Mouse (Mus musculus) urinary bladder, postnatal 0 days (tissue): ENCODE measurements around the gene Olfr766-ps1. TPM values are rescaled to one million over a fixed set of nuclear protein-coding genes. Genes with fewer than 3 reads are reported as not detected.

Experiments used
- polyA plus RNA-seq: library from polyadenylated mRNA; unstranded; fragments of >200 nt; fragmentation: Nextera tagmentation; extraction: Ambion mirVana; gene quantifications from 2 replicates; pipeline ENCODE4 v1.2.1, GENCODE M21; 2015

Olfr766-ps1 gene
- not detected in 2 replicates for polyA plus RNA-seq

DNA sequence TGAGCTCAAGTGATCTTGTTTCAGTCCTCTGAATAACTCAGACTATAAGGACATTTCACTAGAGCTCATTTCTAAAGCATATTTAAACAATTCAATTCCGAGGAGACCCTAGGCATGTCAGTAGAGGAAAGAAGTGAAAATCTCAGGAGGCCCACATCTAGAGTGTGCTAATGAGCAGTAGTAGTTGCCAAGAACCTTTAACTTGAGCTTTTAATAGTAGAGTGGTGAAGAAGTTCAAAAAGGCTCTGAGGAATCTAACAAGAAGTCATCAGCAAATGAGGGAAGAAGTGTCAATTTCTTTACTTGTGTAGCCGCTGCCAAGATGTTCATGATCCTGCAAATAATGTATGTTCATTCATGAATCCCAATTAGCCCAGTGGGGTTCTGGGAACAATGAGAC is at the start of gene Olfr766-ps1:
Gene Olfr766-ps1 (minus strand): TSS at position 101 of the 400 bp plus-strand sequence.

GRCm38 (mm10) chr10:129117761-129118160 is 49.0 kb upstream of the Olfr766-ps1 start, which contains the start of gene Olfr769:
Olfr769 (minus strand) TSS chr10:129117861.

GRCm38 (mm10) chr10:129099275-129099674 is 30.5 kb upstream of the Olfr766-ps1 start, which contains the start of gene Olfr768:
Olfr768 (minus strand) TSS chr10:129099375.

GRCm38 (mm10) chr10:129082810-129083209 is 14.0 kb upstream of the Olfr766-ps1 start, which contains the start of gene Olfr767:
Olfr767 (minus strand) TSS chr10:129082910.

DNA sequence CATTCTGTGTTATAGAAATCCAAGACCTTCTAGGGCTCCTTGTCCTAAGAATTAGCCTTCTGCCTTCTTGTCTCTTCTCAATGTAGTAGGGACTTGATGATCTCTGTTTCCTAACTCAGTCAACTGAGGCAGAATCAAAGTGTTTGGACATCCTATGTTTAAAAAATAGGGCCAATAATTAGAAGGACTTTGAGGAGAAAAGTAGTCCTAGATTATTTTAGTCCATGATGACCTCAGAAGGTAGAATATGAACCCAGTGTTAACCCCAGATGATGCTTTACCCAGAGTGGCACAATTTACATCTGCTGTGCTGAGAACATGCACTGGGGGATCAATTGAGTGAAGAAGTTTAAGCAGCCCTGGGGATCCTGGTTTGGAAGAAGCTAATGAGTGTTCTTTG is 18.9 kb downstream of the Olfr766-ps1 start, which contains the start of gene Olfr765:
Gene Olfr765 (minus strand): TSS at position 101 of the 400 bp plus-strand sequence.

GRCm38 (mm10) chr10:129039796-129040195 is 29.0 kb downstream of the Olfr766-ps1 start, which contains the start of gene Olfr764-ps1:
Olfr764-ps1 (minus strand) TSS chr10:129039896.

Other genes starting within 250 kb of the Olfr766-ps1 start
- gene Ormdl2, start 247.3 kb downstream of the Olfr766-ps1 start, polyA plus RNA-seq: 37.7 and 42.1 TPM in 2 replicates
- 1.6 and 1.7 TPM in 2 replicates for gene Gdf11, start 177.3 kb downstream of the Olfr766-ps1 start, polyA plus RNA-seq
- 982 and 1,003 TPM in 2 replicates for gene Cd63, start 168.0 kb downstream of the Olfr766-ps1 start, polyA plus RNA-seq
- 12.6 and 16.5 TPM in 2 replicates for gene Rdh5, start 146.1 kb downstream of the Olfr766-ps1 start, polyA plus RNA-seq
- 308 and 318 TPM in 2 replicates for gene Bloc1s1, start 144.9 kb downstream of the Olfr766-ps1 start, polyA plus RNA-seq
- gene Itga7, start 135.2 kb downstream of the Olfr766-ps1 start, polyA plus RNA-seq: 28.2 and 36.5 TPM in 2 replicates
- gene Mettl7b, start 108.0 kb downstream of the Olfr766-ps1 start, polyA plus RNA-seq: 0.34 and 0.73 TPM in 2 replicates
- gene Olfr9, start 79.5 kb downstream of the Olfr766-ps1 start, polyA plus RNA-seq: not detected in 2 replicates
- gene Olfr763, start 58.2 kb downstream of the Olfr766-ps1 start, polyA plus RNA-seq: not detected in 2 replicates
- gene Olfr764-ps1, start 29.1 kb downstream of the Olfr766-ps1 start, polyA plus RNA-seq: not detected in 2 replicates
- gene Olfr765, start 19.0 kb downstream of the Olfr766-ps1 start, polyA plus RNA-seq: not detected in 2 replicates
- gene Olfr767, start 13.9 kb upstream of the Olfr766-ps1 start, polyA plus RNA-seq: not detected in 2 replicates
- gene Olfr768, start 30.4 kb upstream of the Olfr766-ps1 start, polyA plus RNA-seq: not detected in 2 replicates
- gene Olfr769, start 48.9 kb upstream of the Olfr766-ps1 start, polyA plus RNA-seq: not detected in 2 replicates
- not detected in 2 replicates for gene Olfr770, start 70.0 kb upstream of the Olfr766-ps1 start, polyA plus RNA-seq
- not detected in 2 replicates for gene Olfr771, start 95.8 kb upstream of the Olfr766-ps1 start, polyA plus RNA-seq
- gene Olfr772, start 108.9 kb upstream of the Olfr766-ps1 start, polyA plus RNA-seq: not detected in 2 replicates
- not detected in 2 replicates for gene Olfr773, start 118.4 kb upstream of the Olfr766-ps1 start, polyA plus RNA-seq
- not detected in 2 replicates for gene Olfr774, start 167.2 kb upstream of the Olfr766-ps1 start, polyA plus RNA-seq
- not detected in 2 replicates for gene Olfr775, start 179.4 kb upstream of the Olfr766-ps1 start, polyA plus RNA-seq
- not detected in 2 replicates for gene Olfr776, start 190.2 kb upstream of the Olfr766-ps1 start, polyA plus RNA-seq
- gene Olfr777, start 202.5 kb upstream of the Olfr766-ps1 start, polyA plus RNA-seq: not detected in 2 replicates
- gene Olfr780, start 249.1 kb upstream of the Olfr766-ps1 start, polyA plus RNA-seq: not detected in 2 replicates